Mouse (Mus musculus): ENCODE data around the gene Grm4.

DNA sequence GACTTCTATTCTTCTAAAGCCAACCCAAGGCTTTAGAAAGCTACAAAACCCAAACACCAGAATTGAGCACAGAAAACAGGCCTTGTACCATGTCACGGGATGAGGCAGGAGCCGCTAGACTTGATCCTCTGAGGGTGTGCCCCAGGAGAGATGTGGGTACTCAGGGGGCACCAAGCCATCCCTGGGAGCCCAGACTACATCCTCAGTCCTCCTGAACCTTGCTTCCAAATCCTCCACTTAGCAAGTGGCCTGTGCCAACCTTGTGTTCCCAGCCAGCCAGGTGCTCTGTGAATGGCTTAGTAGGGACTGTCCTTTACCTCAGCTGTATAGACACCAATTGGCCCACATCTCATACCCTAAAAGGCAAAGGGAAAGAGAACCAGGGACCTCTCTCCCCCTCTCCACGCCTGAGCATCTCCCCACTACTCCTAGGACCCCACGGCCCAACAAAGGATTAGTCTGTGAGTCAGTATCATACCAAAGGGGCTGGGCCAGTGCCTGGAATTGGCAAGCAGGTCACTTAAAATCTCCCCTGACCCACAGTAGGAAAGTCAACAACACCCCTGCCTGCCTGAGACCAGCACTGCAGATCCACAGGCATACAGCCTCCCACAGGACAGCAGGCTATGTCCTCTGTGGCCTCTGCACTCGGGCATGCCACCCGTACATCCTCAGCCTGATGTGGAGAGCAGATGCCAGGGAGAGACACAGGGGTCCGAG lies 14.2 kb downstream of the Grm4 start:
- TF ChIP-seq POLR2A (IDR thresholded peaks at IDR 0.05; ENCODE audit: borderline replicate concordance, extremely low read depth, low read depth, low read length) (no peak), CTCF (IDR thresholded peaks at IDR 0.05; ENCODE audit: insufficient read depth, low read length) (no peak)

Data from lung, adult 2 months (tissue).